ENCODE assay signal across 14 mouse cellular contexts in genomic region chr4:87865848-87866247, GRCm38 (mm10).
"Had no signal": no experiment of that assay in that cellular context is flagged by ENCODE, and none has a peak within 500 bp of the region (broad histone marks: within the 10 kb centered on the region; RNA-seq: fewer than 3 reads in every experiment).

No protein-coding gene starts in this region.

- H3K4me3 ChIP-seq: kidney, embryonic 15.5 days; limb, embryonic 15.5 days; liver, embryonic 12.5 days; lung, embryonic 15.5 days; megakaryocyte, embryonic 14.5 days; midbrain, embryonic 12.5 days had no signal

- DNase-seq: kidney, adult 2 months; kidney, postnatal 36 days; lung, postnatal 14 days; right cerebral cortex, postnatal 4 days; spleen, adult 18-20 months; thymus, adult 2 months; thymus, postnatal 25 days had no signal

- H3K27ac ChIP-seq: kidney, embryonic 15.5 days; limb, embryonic 15.5 days; liver, embryonic 12.5 days; lung, embryonic 15.5 days; macrophage; midbrain, embryonic 12.5 days had no signal
